Mouse (Mus musculus) leukemia stem cell, adult 10-12 weeks (primary cell): ENCODE results near the gene Gpatch2l. TPM values are rescaled to one million over a fixed set of nuclear protein-coding genes. Genes with fewer than 3 reads are reported as not detected.

Experiments
- polyA plus RNA-seq: library from polyadenylated mRNA; stranded (reverse); fragments of >175 nt; gene quantifications from 2 replicates; pipeline ENCODE4 v1.2.3, GENCODE M21; 2012; ENCODE audit warnings: low replicate concordance

Gene Gpatch2l
- polyA plus RNA-seq: 4.8 and 7.0 TPM in 2 replicates

GRCm38 (mm10) chr12:86241604-86242536 lies at the start of gene Gpatch2l:
TSS of gene Gpatch2l (plus strand) at chr12:86241858.

Other genes with a start within 250 kb of the Gpatch2l start
- 0.10 and 0.46 TPM in 2 replicates for gene Tgfb3, start 162.8 kb upstream of the Gpatch2l start, polyA plus RNA-seq
- gene Ift43, start 159.3 kb upstream of the Gpatch2l start, polyA plus RNA-seq: 0.73 and 0.89 TPM in 2 replicates
- gene Esrrb, start 119.3 kb downstream of the Gpatch2l start, polyA plus RNA-seq: 0.06 TPM in 1 of 2 replicates, not detected in the other